Mouse (Mus musculus) testis, adult 2 months (tissue): Measurements from ENCODE around the gene Tsn. TPM values are rescaled to one million over a fixed set of nuclear protein-coding genes. Genes with fewer than 3 reads are reported as not detected.

Source experiments
- H3K27ac ChIP-seq: fragments of 200-500 bp; 2 replicates; pipeline ENCODE4 v1.5.1; 2012; ENCODE audit warnings: low read depth, low read length; ENCODE audit not compliant: control insufficient read depth, insufficient read depth
- H3K27me3 ChIP-seq: fragments of 200-500 bp; 2 replicates; pipeline ENCODE4 v1.6.1; 2012; ENCODE audit warnings: mild to moderate bottlenecking, low read length, moderate library complexity; ENCODE audit not compliant: control insufficient read depth, insufficient read depth
- H3K36me3 ChIP-seq: fragments of 200-500 bp; 2 replicates; pipeline ENCODE4 v1.6.1; 2012; ENCODE audit warnings: mild to moderate bottlenecking, low read length; ENCODE audit not compliant: control insufficient read depth, insufficient read depth
- H3K4me1 ChIP-seq: fragments of 200-500 bp; 2 replicates; pipeline ENCODE4 v1.6.1; 2012; ENCODE audit warnings: low read length; ENCODE audit not compliant: control insufficient read depth, insufficient read depth
- H3K4me3 ChIP-seq: fragments of 200-500 bp; 2 replicates; pipeline ENCODE4 v1.5.1; 2012; ENCODE audit warnings: low read depth, mild to moderate bottlenecking, low read length, moderate library complexity, mixed read lengths; ENCODE audit not compliant: control insufficient read depth
- CTCF ChIP-seq: fragments of 200-500 bp; IDR thresholded peaks from 2 replicates; pipeline ENCODE4 v1.5.1; 2012; ENCODE audit warnings: low read depth, mild to moderate bottlenecking, inconsistent platforms, low read length, moderate library complexity; ENCODE audit not compliant: control insufficient read depth, insufficient read depth, insufficient replicate concordance
- POLR2A ChIP-seq: fragments of 200-500 bp; IDR thresholded peaks from 2 replicates; pipeline ENCODE4 v1.6.1; 2012; ENCODE audit warnings: low read depth, mild to moderate bottlenecking, inconsistent platforms, low read length, moderate library complexity; ENCODE audit not compliant: control insufficient read depth
- polyA plus RNA-seq: library from polyadenylated mRNA; depleted of rRNA; stranded (reverse); fragments of >200 nt; gene quantifications from 2 replicates; pipeline ENCODE4 v1.2.3, GENCODE M21; 2012; rRNA removed

Tsn gene
- polyA plus RNA-seq, 1 experiment = 27.3 TPM

GRCm38 (mm10) chr1:118292291-118292690 lies 19.2 kb downstream of the Tsn start:
- TF ChIP-seq CTCF = no peak
- TF ChIP-seq POLR2A = no peak

GRCm38 (mm10) chr1:118275139-118275538 lies 36.4 kb downstream of the Tsn start:
- H3K4me1 ChIP-seq = no peaks in the 10 kb centered on the region
- no peaks in the 10 kb centered on the region for H3K36me3 ChIP-seq
- no peak overlapping the region for H3K4me3 ChIP-seq
- TF ChIP-seq CTCF = no peak
- TF ChIP-seq POLR2A = no peak
- no peak overlapping the region for H3K27ac ChIP-seq
- no peaks in the 10 kb centered on the region for H3K27me3 ChIP-seq

More at GRCm38 (mm10) chr1:118292291-118292690, 19.2 kb downstream of the Tsn start:
- Histone ChIP-seq H3K4me1 (no peaks in the 10 kb centered on the region), H3K36me3 (no peaks in the 10 kb centered on the region), H3K27ac (no peak overlapping the region), H3K27me3 (no peaks in the 10 kb centered on the region), H3K4me3 (no peak overlapping the region)

GRCm38 (mm10) chr1:118251931-118252330 lies 59.6 kb downstream of the Tsn start:
- TF ChIP-seq CTCF (no peak), POLR2A (no peak)
- Histone ChIP-seq H3K27me3 (no peaks in the 10 kb centered on the region), H3K27ac (no peak overlapping the region), H3K36me3 (no peaks in the 10 kb centered on the region), H3K4me1 (no peaks in the 10 kb centered on the region), H3K4me3 (no peak overlapping the region)

Other genes starting within 250 kb of the Tsn start
- gene Gm29106, start 135.2 kb downstream of the Tsn start, polyA plus RNA-seq = not detected in 2 replicates
- gene Nifk, start 10.1 kb upstream of the Tsn start, polyA plus RNA-seq = 5.4 and 6.8 TPM in 2 replicates
- 32.6 and 33.1 TPM in 2 replicates for gene Clasp1, start 77.3 kb upstream of the Tsn start, polyA plus RNA-seq